Mouse (Mus musculus): Measurements from ENCODE around the gene Trappc6a.

The Trappc6a gene

GRCm38 (mm10) chr7:19561431-19561764, 53.2 kb downstream of the Trappc6a start:
- in situ Hi-C loops (cut with MboI, MseI), result no loop called here

- in situ Hi-C loops (cut with MboI, MseI), result no loop called here
Observed at GRCm38 (mm10) chr7:19561765-19562642, 53.8 kb downstream of the Trappc6a start.

GRCm38 (mm10) chr7:19562643-19563410, 54.6 kb downstream of the Trappc6a start, which contains the start of gene Ppp1r37:
Ppp1r37 (minus strand) TSS chr7:19563076.
- in situ Hi-C loops (cut with MboI, MseI), result no loop called here

- in situ Hi-C loops (cut with MboI, MseI), result no loop called here
Observed at GRCm38 (mm10) chr7:19563884-19564283, 55.7 kb downstream of the Trappc6a start.

- in situ Hi-C loops (cut with MboI, MseI), result no loop called here
Observed at GRCm38 (mm10) chr7:19564455-19564854, 56.3 kb downstream of the Trappc6a start.

Measured in T-helper 1 cell (primary cell).